Mouse (Mus musculus) embryo, embryonic 11.5 days (tissue): ENCODE measurements around the gene Rfx2.

Experiments used
- DNase-seq: peaks from one replicate; pipeline ENCODE4 v3.0.0-alpha.2; 2012; ENCODE audit warnings: low read depth, low spot score

The Rfx2 gene

GRCm38 (mm10) chr17:56754271-56755185, 76.3 kb downstream of the Rfx2 start:
- no peak for DNase-seq

GRCm38 (mm10) chr17:56753452-56753851, 77.4 kb downstream of the Rfx2 start:
- DNase-seq = no peak

- DNase-seq = no peak
Observed at GRCm38 (mm10) chr17:56751404-56752072, 79.3 kb downstream of the Rfx2 start.

GRCm38 (mm10) chr17:56744173-56744572, 86.6 kb downstream of the Rfx2 start:
- DNase-seq = no peak

- no peak for DNase-seq
Observed at GRCm38 (mm10) chr17:56740788-56741160, 90.0 kb downstream of the Rfx2 start.

GRCm38 (mm10) chr17:56740118-56740787, 90.6 kb downstream of the Rfx2 start:
- DNase-seq = no peak

- no peak for DNase-seq
Observed at GRCm38 (mm10) chr17:56738221-56738620, 92.6 kb downstream of the Rfx2 start.

- DNase-seq = no peak
Observed at GRCm38 (mm10) chr17:56736534-56736933, 94.3 kb downstream of the Rfx2 start.

- no peak for DNase-seq
Observed at GRCm38 (mm10) chr17:56729656-56730055, 101.2 kb downstream of the Rfx2 start.

GRCm38 (mm10) chr17:56729151-56729550, 101.7 kb downstream of the Rfx2 start:
- no peak for DNase-seq

GRCm38 (mm10) chr17:56728117-56728516, 102.7 kb downstream of the Rfx2 start:
- DNase-seq = no peak

- DNase-seq = peak; percentile 40
Observed at GRCm38 (mm10) chr17:56727659-56728058, 103.2 kb downstream of the Rfx2 start.

- DNase-seq = no peak
Observed at GRCm38 (mm10) chr17:56727029-56727649, 103.7 kb downstream of the Rfx2 start.
